Mouse (Mus musculus): ENCODE data around the gene Wnt10b. TPM values are rescaled to one million over a fixed set of nuclear protein-coding genes. Genes with fewer than 3 reads are reported as not detected.

Wnt10b gene
- total and polyA plus RNA-seq, 3 experiments: 0.20 to 0.29 (median 0.23) TPM

- intact Hi-C loops (cut with DNase I): no loop called here
- no peak within 1 kb of the TSS for H3K4me3 ChIP-seq
These were observed 11.9 kb upstream of the Wnt10b start, which contains the start of gene Wnt1 for GRCm38 (mm10) chr15:98789661-98790535. TSS of gene Wnt1 (plus strand) at chr15:98789857.

GRCm38 (mm10) chr15:98788972-98789660, 11.2 kb upstream of the Wnt10b start:
- Histone ChIP-seq H3K4me3 (no peak overlapping the region), H3K79me2 (replicated peaks; ENCODE audit: control insufficient read depth, insufficient read depth, low read length) (no peaks in the 10 kb centered on the region), H3K36me3 (ENCODE audit: control insufficient read depth, insufficient read depth, low read length) (no peaks in the 10 kb centered on the region), H3K27me3 (ENCODE audit: control insufficient read depth, insufficient read depth, low read length) (peaks cover 35% of the 10 kb centered on the region), H3K9ac (ENCODE audit: low read depth, low read length) (no peak overlapping the region), H3K27ac (no peak overlapping the region), H3K4me1 (ENCODE audit: control insufficient read depth, insufficient read depth, low read length) (peaks cover 8% of the 10 kb centered on the region)
- no peak for TF ChIP-seq CTCF (IDR thresholded peaks at IDR 0.05)
- no peak for TF ChIP-seq EP300 (IDR thresholded peaks at IDR 0.05; ENCODE audit: insufficient read depth, low read depth, low read length)
- TF ChIP-seq POLR2A (IDR thresholded peaks at IDR 0.05; ENCODE audit: insufficient read depth, low read depth, low read length): no peak
- WGBS: 12% methylated on average over 24 of the region's 24 CpGs
- DNase-seq: no peak
- intact Hi-C loops (cut with DNase I): no loop called here

More at GRCm38 (mm10) chr15:98789661-98790535, 11.9 kb upstream of the Wnt10b start, which contains the start of gene Wnt1:
- Histone ChIP-seq H3K9ac (ENCODE audit: low read depth, low read length) (no peak within 1 kb of the TSS), H3K27me3 (ENCODE audit: control insufficient read depth, insufficient read depth, low read length) (peaks cover 35% of the 10 kb centered on the region), H3K4me1 (ENCODE audit: control insufficient read depth, insufficient read depth, low read length) (peaks cover 8% of the 10 kb centered on the region), H3K36me3 (ENCODE audit: control insufficient read depth, insufficient read depth, low read length) (no peaks in the 10 kb centered on the region), H3K79me2 (replicated peaks; ENCODE audit: control insufficient read depth, insufficient read depth, low read length) (no peaks in the 10 kb centered on the region), H3K27ac (no peak within 1 kb of the TSS)
- peak in 1 of 2 experiments; percentile 73 for DNase-seq
- TF ChIP-seq POLR2A (IDR thresholded peaks at IDR 0.05; ENCODE audit: insufficient read depth, low read depth, low read length) (no peak), CTCF (IDR thresholded peaks at IDR 0.05) (peak; percentile 79), EP300 (IDR thresholded peaks at IDR 0.05; ENCODE audit: insufficient read depth, low read depth, low read length) (no peak)
- WGBS: 6% methylated on average over 49 of the region's 51 CpGs

GRCm38 (mm10) chr15:98787930-98788329, 10.0 kb upstream of the Wnt10b start:
- H3K4me1 ChIP-seq (ENCODE audit: control insufficient read depth, insufficient read depth, low read length): peaks cover 8% of the 10 kb centered on the region
- intact Hi-C loops (cut with DNase I): no loop called here
- no peak for TF ChIP-seq POLR2A (IDR thresholded peaks at IDR 0.05; ENCODE audit: insufficient read depth, low read depth, low read length)
- TF ChIP-seq CTCF (IDR thresholded peaks at IDR 0.05): peak; percentile 32
- H3K27me3 ChIP-seq (ENCODE audit: control insufficient read depth, insufficient read depth, low read length): peaks cover 34% of the 10 kb centered on the region
- WGBS: 34% methylated on average over 4 of the region's 4 CpGs
- no peak overlapping the region for H3K4me3 ChIP-seq
- H3K79me2 ChIP-seq (replicated peaks; ENCODE audit: control insufficient read depth, insufficient read depth, low read length): no peaks in the 10 kb centered on the region
- no peak overlapping the region for H3K9ac ChIP-seq (ENCODE audit: low read depth, low read length)
- DNase-seq: no peak
- no peaks in the 10 kb centered on the region for H3K36me3 ChIP-seq (ENCODE audit: control insufficient read depth, insufficient read depth, low read length)
- no peak overlapping the region for H3K27ac ChIP-seq

GRCm38 (mm10) chr15:98785744-98786143, 7.8 kb upstream of the Wnt10b start:
- WGBS: 43% methylated on average over 7 of the region's 7 CpGs
- H3K27me3 ChIP-seq (ENCODE audit: control insufficient read depth, insufficient read depth, low read length): peaks cover 15% of the 10 kb centered on the region
- no peak for DNase-seq
- H3K4me3 ChIP-seq: no peak overlapping the region
- no peak overlapping the region for H3K9ac ChIP-seq (ENCODE audit: low read depth, low read length)
- no peaks in the 10 kb centered on the region for H3K79me2 ChIP-seq (replicated peaks; ENCODE audit: control insufficient read depth, insufficient read depth, low read length)
- intact Hi-C loops (cut with DNase I): no loop called here
- TF ChIP-seq POLR2A (IDR thresholded peaks at IDR 0.05; ENCODE audit: insufficient read depth, low read depth, low read length): no peak
- peak; percentile 67 for TF ChIP-seq CTCF (IDR thresholded peaks at IDR 0.05)
- no peaks in the 10 kb centered on the region for H3K4me1 ChIP-seq (ENCODE audit: control insufficient read depth, insufficient read depth, low read length)
- H3K27ac ChIP-seq: no peak overlapping the region
- no peaks in the 10 kb centered on the region for H3K36me3 ChIP-seq (ENCODE audit: control insufficient read depth, insufficient read depth, low read length)

- TF ChIP-seq EP300 (IDR thresholded peaks at IDR 0.05; ENCODE audit: insufficient read depth, low read depth, low read length) (no peak), CTCF (IDR thresholded peaks at IDR 0.05) (no peak), POLR2A (IDR thresholded peaks at IDR 0.05; ENCODE audit: insufficient read depth, low read depth, low read length) (no peak)
- intact Hi-C loops (cut with DNase I): no loop called here
These were observed 3.2 kb upstream of the Wnt10b start for GRCm38 (mm10) chr15:98781166-98781565.

GRCm38 (mm10) chr15:98780573-98780972, 2.6 kb upstream of the Wnt10b start:
- Histone ChIP-seq H3K27ac (no peak overlapping the region), H3K79me2 (replicated peaks; ENCODE audit: control insufficient read depth, insufficient read depth, low read length) (no peaks in the 10 kb centered on the region), H3K9ac (ENCODE audit: low read depth, low read length) (no peak overlapping the region), H3K36me3 (ENCODE audit: control insufficient read depth, insufficient read depth, low read length) (no peaks in the 10 kb centered on the region), H3K27me3 (ENCODE audit: control insufficient read depth, insufficient read depth, low read length) (peaks cover 23% of the 10 kb centered on the region), H3K4me3 (no peak overlapping the region), H3K4me1 (ENCODE audit: control insufficient read depth, insufficient read depth, low read length) (peaks cover 2% of the 10 kb centered on the region; the same call in 1 of the 2 replicates)
- 22% methylated on average over 13 of the region's 13 CpGs for WGBS
- intact Hi-C loops (cut with DNase I): no loop called here
- TF ChIP-seq POLR2A (IDR thresholded peaks at IDR 0.05; ENCODE audit: insufficient read depth, low read depth, low read length) (no peak), CTCF (IDR thresholded peaks at IDR 0.05) (peak; percentile 37)
- peak; percentile 64 to 71 for DNase-seq

More at GRCm38 (mm10) chr15:98781166-98781565, 3.2 kb upstream of the Wnt10b start:
- Histone ChIP-seq H3K79me2 (replicated peaks; ENCODE audit: control insufficient read depth, insufficient read depth, low read length) (no peaks in the 10 kb centered on the region), H3K36me3 (ENCODE audit: control insufficient read depth, insufficient read depth, low read length) (no peaks in the 10 kb centered on the region), H3K9ac (ENCODE audit: low read depth, low read length) (no peak overlapping the region), H3K4me3 (no peak overlapping the region), H3K27me3 (ENCODE audit: control insufficient read depth, insufficient read depth, low read length) (peaks cover 23% of the 10 kb centered on the region), H3K27ac (no peak overlapping the region), H3K4me1 (ENCODE audit: control insufficient read depth, insufficient read depth, low read length) (peaks cover 2% of the 10 kb centered on the region; the same call in 1 of the 2 replicates)
- no peak for DNase-seq
- WGBS: 54% methylated on average over 6 of the region's 6 CpGs

Measured in heart, adult 2 months (tissue).